Mouse (Mus musculus) thymus, postnatal 10 days (tissue): ENCODE data around the gene Cit.

Experiments
- DNase-seq, 2 experiments: peaks; one replicate each; pipeline ENCODE4 v3.0.0; 2021; ENCODE audit warnings: low spot score in 2 of 2

Gene Cit

DNA sequence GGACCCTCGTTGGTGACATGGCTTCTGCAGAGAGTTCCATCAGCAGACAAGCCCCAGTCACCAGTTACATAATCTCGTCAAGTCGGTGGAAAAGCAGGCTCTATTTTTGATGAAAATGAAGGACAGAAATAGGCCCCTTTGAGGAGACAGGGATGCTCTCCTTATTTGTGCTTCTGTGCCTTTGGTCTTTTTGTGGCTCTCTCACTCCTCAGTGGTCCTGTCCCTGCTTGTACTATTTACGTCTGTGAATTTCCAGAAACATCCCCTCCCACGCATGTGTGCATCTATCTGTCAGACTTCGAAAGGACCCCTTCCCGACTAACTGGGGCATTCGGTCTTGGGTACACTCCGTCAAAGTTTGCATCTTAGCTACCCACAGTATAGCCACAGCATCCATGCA is 116.7 kb downstream of the Cit start:
- no peak for DNase-seq

DNA sequence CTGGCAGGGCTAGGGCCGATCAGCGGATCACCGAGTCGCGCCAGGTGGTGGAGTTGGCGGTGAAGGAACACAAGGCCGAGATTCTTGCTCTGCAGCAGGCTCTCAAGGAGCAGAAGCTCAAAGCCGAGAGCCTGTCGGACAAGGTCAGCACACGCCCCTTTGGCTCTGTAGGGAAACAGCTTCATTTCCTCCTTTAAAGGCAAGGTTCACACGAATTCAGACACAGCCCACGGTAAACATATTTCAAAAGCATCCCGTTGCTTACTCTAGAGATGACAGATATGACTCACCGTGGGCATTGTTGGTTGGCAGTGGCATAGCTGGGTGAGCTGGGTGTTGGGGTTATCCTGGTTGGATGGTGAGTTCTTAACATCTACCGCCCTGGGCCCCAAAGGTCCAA is 126.2 kb downstream of the Cit start:
- no peak for DNase-seq

DNA sequence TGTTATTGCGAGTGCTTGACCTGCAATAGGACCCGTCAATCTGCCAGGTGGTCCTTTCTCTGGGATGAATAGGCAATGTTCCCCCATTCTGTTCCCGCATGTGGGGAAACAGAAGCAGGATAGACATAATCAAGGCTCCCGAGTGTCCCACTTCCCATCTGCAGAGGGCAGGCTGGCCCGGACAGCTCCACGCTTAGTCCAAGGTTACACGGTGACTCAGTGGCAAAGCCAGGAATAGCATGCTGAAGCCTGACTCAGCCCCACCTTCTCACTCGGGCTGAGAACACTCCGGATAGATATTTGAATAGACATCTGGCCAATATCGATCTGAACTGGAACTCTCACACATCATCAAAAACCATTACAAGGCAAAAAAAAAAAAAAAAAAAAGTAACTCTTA is 130.6 kb downstream of the Cit start:
- no peak for DNase-seq

DNA sequence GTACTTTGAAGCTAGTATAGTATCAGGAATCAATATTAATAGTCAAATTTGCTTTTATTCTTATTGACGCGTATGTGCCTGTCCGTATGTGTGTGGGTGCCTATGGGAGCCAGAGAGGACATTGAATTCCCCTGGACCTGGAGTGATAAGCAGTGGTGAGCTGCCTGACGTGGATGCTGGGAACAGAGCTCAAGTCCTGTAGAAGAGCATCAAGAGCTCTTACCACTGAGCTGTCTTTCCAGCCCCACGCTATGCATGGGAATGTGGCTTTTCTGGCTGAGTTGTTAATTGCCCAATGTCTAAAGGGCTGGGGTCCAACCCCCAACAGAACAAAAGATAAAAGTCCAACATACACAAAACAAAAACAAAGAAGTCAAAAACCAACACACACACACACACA is 131.4 kb downstream of the Cit start:
- DNase-seq: no peak

DNA sequence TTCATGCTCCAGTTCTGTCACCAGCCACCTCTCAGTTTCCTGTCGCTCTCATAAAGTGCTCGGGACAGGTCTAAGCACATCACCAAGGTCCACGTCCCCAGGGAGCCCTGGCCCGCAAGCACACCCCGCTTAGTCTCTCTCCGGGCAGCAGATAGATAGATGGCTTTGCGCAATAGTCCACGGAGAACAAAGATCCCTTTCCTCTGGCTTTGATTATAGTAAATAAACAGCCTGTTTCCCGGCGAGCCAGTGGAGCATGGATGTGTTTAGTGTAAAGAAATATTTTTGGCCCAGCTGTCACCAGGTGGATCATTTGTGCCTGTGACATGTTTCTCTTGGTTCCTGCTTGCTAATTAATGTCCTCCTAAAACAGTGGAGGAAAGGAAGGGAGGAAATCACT is 132.2 kb downstream of the Cit start:
- no peak for DNase-seq

DNA sequence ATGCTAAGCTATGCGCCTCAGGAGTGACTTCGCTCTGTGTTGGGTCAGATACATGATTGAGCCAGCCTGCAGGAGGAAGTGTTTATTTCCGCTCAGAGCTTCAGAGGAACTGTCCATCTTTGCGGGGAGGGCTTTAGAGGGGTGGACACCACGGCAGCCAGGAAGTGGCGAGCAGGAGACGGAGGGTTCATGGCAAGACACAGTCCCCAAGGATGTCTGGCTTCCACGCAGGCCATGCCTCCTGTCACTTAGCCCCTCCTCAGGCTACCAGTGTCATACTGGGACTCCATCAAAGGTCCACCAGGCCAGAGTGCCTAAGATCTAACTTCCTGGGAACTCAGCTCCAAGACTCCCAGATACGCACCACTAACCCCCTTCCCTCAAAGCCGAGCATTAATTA is 132.7 kb downstream of the Cit start:
- DNase-seq: no peak

DNA sequence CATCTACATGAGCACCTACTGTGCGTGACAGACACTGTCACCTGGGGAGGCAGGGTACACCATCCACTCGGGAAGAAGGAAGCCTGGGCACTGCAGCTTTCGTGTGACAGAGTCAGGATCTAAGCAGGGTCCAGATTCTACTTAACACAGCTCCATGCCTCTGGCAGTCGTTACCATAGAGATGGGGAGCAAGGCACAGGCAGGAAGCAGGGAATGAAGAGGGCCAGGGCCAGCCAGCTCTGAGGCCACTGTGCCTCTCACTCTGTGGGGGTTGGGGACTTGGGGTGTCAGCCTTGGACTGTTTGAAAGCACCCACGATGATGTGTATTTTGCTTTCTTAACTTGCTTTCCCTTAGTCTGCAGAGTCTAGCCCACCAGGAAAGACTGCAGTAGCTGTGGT is 133.2 kb downstream of the Cit start:
- DNase-seq: no peak

DNA sequence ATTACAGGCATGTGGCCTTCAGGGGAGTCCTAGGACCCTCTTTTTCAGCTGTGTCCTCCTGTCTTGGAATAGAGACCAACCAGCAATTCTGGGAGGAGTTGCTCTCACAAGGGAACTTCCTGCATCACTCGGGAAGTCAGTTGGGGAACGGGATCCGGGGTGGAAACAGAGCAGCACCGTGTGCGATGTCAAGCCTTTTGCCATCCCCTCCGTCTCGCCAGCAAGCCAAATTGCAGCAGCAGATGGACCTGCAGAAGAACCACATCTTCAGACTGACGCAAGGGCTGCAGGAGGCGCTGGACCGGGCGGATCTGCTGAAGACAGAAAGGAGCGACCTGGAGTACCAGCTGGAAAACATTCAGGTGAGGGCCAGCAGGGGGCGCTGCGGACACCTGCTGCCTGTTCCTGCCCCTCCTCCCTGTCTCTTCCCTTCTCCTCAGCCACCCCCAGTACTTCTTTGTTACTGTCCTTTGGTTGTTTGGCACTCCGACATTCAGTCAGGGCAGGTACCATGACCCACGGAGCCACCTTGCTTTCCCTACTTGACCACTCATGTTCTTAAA is 134.1 kb downstream of the Cit start:
- peak in 1 of 2 experiments; percentile 15 for DNase-seq

DNA sequence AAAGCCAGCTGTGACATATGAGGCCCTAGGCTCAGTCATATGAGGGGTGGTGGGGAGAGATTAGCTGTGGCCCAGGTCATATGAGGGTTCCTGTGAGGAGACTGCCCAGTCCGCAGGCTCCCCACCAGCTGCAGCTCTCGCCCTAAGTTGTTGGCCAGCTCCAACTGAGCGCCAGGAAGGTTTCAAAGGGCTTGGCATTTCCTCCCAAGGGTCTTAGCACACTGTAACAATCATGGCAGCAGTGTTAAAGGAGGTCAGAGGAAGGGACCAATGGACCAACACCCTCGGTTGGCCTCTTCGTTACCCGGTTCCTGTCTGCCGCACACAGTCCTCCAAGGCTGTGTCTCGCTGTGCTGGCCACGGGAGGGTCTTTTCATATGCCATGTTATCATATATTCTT is 135.5 kb downstream of the Cit start:
- DNase-seq: no peak

DNA sequence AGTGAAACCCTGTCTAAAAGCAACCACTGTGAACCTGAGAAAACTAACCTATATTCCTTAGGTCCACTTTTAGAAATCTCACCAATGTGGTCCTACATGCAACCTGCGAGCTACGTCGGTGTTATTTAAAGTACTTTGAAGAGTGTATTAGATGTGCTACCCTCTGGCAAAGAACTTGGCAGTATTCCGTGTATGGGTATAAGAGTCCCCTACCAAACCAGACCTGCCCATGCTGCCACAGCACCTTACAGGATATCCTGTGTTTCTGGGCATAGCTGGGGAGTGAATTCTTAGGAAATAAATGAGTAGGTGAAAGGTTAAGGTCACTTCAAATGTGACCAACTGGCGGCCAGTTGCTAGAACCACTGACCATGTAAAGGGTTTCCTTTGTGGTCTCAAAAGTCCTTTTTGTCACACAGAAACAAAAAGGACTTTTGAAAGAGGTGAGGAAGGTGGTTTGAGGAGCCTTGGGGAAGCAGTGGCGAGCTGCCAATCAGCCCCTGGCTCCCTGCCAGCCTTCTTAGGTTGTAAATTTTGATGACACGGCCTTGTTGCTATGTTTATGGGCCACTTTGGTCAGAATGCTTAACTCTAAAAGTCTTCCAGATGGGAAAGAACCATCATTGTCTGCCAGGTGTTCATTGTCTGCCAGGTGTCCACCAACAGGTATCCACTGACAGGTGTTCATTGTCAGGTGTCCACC is 137.7 kb downstream of the Cit start:
- no peak for DNase-seq

DNA sequence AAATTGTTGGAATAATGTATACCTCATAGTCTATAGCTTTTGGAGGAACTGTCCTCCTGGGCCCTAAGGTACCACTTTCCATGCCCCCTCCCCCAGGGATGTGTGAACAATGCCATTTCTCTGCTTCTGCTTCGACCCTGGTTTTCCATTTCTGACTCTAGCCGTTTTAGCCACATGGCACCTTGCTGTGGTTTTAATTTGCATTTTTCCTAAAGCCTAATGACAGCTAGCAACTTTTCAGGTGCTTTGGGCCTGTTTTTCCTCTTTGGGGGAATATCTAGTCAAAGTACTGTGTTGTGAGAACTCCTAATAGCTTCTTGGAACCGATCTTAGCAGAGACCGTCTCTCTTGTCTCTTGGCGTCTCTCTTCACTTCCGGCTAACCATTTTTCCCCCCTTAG is 139.3 kb downstream of the Cit start:
- no peak for DNase-seq

DNA sequence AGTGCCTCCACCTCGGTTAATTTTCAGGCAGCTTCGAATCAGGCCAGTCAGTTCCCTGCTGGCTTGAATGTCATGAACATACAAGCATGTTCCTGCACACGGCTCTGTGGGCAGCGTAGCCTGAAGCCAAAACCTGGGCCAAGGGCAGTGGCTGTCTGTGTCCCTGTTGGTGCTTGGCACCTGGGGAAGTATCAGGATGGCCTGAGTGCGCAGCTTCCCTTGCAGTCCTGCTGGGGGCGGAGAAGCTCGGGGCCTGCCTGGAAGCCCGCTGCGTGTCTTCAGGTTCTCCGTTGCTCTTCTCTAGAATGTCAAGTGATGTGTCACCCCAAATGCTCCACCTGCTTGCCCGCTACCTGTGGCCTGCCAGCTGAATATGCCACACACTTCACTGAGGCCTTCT is 140.0 kb downstream of the Cit start:
- DNase-seq: no peak

DNA sequence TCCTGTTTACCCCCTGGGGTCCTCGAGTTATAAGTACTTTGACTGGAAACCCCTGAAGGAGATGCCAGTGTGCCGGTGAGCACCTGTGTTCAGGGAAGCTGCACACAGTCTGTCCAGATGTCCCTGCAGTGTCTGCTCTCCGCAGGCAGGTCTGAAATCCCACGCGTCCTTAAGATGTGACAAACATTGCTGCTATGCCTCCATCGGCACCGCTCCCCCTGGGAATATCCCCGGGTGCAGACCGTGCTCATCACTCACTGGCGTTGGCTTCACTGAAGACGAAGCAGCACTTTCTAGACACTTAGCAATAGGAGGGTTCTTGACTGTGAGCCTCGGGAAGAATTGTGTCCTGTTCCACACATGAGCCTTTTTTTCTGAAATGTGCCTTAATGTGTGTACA is 142.2 kb downstream of the Cit start:
- DNase-seq: no peak

DNA sequence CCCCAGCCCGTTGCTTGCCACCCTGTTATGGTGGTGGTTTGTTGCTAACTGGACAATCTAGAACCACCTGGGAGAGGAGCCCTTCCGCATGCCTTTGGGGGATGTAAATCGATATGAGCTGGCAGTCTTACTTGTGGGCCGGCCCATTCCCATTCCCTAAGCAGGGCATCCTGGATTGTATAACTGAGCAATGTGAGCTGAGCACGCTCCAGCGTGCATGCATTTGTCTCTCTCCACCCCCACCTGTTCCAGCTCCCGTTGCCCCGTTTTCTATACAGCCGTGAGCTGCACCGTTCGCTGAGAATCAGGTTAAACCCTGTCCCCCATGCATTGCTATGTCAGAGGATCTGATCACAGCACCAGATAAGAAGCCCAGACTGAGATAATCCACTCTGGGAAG is 146.6 kb downstream of the Cit start:
- DNase-seq: no peak

DNA sequence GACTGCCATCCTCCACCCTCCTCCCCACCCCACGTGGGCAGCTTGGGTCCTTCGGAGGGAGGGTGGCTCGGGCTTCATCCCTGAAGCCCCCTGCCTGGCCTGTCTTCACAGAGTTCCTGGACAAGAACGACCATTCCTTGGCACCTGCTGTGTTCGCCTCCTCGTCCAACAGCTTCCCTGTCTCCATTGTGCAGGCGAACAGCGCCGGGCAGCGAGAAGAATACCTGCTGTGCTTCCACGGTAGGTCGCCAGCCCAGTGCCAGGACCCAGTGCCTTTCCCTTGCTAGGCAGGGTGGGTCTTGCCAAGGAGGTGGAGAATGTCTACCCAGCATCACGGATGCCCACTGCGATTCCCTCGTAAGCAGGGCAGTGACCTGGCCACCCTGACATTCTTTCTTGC is 149.0 kb downstream of the Cit start:
- DNase-seq: no peak

DNA sequence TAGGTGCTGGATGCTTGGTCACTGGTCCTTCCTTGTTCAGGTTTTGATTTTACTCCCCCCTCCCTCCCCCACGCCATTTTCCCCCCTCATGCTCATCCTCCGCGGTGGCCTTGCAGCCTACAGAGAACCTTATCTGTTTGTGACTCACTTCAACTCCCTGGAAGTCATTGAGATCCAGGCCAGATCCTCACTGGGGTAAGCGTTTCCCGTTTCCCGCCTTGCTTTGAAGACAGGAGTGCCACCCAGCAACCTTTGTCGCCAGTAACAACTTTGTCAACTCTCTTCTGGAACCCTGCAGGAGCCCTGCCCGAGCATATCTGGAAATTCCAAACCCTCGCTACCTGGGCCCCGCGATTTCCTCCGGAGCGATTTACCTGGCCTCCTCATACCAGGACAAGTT is 152.3 kb downstream of the Cit start:
- DNase-seq: no peak

DNA sequence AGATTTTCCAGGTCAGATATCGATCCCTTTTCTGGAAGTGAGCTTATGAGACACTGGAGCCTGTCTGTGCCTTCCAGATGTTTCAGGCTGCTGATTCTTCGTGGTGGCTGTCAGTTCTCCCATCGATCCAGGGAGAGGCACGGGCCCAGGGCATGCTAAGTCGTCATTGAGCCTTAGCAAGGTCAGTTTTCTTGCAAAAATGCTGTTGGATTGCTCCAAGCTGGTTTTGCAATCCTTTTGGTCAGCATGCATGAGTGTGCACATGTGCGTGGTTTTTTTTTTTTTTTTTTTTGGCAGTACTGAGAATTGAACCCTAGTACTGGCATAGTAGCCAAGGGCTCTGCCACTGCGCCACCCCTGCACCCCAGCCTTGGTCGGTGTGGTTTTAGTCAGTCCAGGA is 158.1 kb downstream of the Cit start:
- no peak for DNase-seq

DNA sequence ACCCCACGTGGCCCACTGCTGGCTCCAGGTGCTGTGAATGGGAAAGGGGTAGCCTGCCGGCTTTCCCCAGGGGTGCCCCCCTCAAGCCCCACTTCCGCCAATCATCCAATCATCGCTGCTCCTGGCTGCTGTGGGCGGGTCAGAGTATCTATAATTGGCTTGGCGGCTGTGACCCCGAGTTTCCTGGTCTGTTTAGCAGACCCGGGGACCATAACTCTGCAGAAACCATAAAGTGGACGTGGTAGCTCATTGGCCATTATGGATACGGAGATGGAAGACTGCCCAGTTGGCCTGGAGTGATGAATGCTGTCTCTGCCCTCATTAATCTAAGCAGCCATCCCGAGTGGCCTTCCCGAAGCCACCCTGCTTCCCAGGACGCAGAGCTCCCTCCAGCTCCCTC is 158.7 kb downstream of the Cit start:
- DNase-seq: no peak

DNA sequence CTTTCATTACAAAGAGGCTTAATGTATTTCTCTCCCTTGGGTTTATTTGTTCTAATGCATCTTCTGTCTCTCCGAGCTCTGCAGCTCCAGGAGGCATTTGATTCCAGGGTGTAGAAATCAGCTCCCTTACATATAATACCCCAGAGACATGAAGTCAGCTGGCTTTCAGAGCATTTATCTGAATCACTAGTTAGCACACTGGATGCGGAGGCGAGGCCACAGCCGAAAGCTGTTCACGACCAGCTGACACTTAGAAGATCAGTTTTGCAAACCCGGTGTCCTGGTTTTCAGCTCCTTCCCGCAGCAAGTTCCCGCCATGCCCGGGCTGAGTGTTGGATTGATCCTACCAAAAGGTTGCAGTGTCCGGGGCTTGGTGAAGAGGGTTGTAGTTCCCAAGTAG is 159.2 kb downstream of the Cit start:
- DNase-seq: no peak

DNA sequence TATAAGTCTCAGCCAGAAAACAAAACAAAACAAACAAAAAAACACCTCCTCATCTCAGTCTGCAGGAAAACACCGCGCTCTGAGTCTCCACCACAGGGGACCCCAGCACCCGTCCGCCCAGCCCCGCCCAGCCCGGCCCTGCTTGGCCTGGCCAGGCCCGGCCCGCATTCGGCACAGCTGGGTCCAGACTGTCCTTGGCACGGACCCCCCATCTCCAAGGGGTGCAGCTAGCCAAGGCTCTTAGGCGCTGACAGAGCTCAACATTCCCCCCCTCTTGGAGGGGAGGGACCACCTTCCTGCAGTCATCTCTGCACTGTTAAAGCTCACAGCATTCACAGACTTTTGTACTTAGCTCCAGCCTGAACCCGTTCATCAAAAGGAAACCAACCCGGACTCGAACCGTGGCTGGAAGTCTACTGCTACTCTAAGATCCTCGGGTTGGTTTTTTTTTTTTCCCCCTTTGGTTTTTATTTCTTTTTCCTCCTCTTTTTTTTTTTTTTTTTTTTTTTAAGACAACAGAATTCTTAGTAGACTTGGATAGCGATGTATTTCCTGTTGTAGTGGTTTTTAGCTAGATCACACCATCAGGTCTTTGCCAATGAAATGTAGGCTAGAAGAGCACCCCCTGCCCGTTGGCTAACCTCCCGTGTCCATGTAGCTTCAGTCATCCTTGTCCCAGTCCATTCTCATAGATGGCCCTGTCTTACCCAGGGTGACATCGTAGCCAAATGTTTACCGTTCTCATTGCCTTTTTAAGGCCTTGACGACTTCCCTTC is 161.4 kb downstream of the Cit start:
- no peak for DNase-seq

DNA sequence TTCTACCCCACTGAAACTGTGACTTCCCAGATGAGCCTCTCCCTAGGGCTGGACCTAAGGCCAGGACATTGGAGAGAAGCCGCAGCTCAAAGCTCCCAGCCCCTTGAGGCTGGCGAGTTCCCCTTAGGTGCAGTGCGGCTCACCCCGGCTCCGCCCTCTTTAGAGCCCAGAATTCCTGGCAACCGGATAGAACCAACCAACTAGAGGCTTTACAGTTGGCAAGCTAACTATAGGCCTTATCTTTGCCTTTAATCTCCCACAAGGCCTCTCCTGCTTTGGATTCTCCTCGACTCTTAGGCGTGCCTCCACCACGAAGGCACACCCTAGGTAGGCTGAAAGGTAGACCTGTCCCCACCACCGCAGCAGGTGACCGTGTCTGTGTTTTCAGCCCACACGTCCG is 162.6 kb downstream of the Cit start:
- DNase-seq: no peak

DNA sequence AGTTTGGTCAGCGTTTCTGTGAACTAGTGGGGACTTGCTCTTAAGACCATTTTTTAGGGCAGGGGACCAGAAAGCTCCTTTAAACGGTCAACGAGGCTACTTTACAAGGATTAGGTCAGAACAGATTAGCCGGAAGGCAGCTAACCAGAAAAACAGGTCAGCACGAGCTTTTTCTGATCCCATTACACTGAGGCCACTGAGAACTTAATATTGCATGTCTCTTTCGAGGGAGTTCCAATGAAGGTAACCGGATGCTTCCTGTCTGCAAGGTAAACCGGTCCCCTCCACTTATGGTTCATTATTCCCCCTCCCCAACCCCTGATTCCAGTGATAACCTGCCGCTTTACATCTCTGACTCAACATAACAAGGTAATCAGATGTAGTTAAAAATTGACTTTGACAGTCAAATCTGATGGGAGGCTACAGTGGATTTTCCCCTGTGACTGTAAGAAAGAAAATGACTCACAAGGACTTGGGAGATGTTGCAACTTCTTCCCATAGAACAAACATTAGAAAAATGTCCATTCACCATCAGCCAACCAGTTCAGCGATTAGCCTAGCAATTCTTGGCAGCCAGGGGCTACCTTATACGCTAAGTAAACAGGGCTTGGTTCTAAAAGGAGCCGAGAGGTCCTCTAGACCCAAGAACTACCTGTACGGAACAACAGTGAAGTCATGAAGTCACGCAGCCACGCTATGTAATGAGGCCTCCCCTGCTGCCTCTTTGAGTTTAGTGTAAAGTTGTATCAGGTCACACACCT is 164.2 kb downstream of the Cit start:
- DNase-seq: no peak
